Mouse (Mus musculus): ENCODE measurements around the gene 2310079G19Rik. TPM values are rescaled to one million over a fixed set of nuclear protein-coding genes. Genes with fewer than 3 reads are reported as not detected.
A peak's percentile ranks its signal among the peaks of the same experiment; 100 is the strongest.

2310079G19Rik gene
- polyA plus RNA-seq, 1 experiment from 2014 or later = not detected

DNA sequence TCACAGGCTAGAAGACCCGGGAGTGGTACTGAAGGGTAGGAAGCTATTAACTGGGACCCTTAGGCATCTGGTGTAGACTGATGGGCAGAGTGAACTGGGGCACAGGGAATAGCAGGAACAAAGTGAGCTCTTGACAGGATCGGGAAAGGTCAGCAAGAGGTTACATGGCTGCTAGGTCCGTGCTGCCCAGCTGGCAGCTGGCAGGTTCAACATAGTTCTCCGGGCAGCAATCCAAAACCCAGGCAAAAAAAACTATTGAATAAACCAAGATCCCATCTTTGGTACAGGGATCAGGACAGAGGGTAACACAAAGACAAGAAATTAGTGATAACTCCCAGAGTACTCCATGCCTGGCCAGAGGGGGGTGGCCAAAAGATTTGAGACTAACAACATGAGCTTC, 7.7 kb upstream of the 2310079G19Rik start:
- Histone ChIP-seq H3K36me3 (ENCODE audit: control insufficient read depth, insufficient read depth, low read length) (no peaks in the 10 kb centered on the region), H3K4me2 (replicated peaks; ENCODE audit: low read depth, low read length) (no peak overlapping the region), H3K9me3 (ENCODE audit: control insufficient read depth, low read depth, low read length) (no peaks in the 10 kb centered on the region), H3K4me3 (ENCODE audit: low read depth, low read length) (no peak overlapping the region), H3K9ac (replicated peaks; ENCODE audit: low read depth, low read length) (no peak overlapping the region), H3K27ac (ENCODE audit: low read length) (no peak overlapping the region), H3K4me1 (ENCODE audit: control insufficient read depth, insufficient read depth, low read length) (no peaks in the 10 kb centered on the region), H3K27me3 (ENCODE audit: control insufficient read depth, insufficient read depth, low read length) (no peaks in the 10 kb centered on the region)
- 39% methylated on average over 4 of the region's 4 CpGs for WGBS
- ATAC-seq (ENCODE audit: insufficient number of reproducible peaks, insufficient read depth, low FRiP score, low read depth) = no peak

- H3K9me3 ChIP-seq (ENCODE audit: control insufficient read depth, low read depth, low read length) = no peaks in the 10 kb centered on the region
- no peaks in the 10 kb centered on the region for H3K27me3 ChIP-seq (ENCODE audit: control insufficient read depth, insufficient read depth, low read length)
- no peak overlapping the region for H3K4me3 ChIP-seq (ENCODE audit: low read depth, low read length)
- no peak overlapping the region for H3K4me2 ChIP-seq (replicated peaks; ENCODE audit: low read depth, low read length)
- no peaks in the 10 kb centered on the region for H3K36me3 ChIP-seq (ENCODE audit: control insufficient read depth, insufficient read depth, low read length)
- 32% methylated on average over 4 of the region's 4 CpGs for WGBS
- peak; percentile 85 for ATAC-seq (ENCODE audit: insufficient number of reproducible peaks, insufficient read depth, low FRiP score, low read depth)
- H3K4me1 ChIP-seq (ENCODE audit: control insufficient read depth, insufficient read depth, low read length) = no peaks in the 10 kb centered on the region
- no peak overlapping the region for H3K9ac ChIP-seq (replicated peaks; ENCODE audit: low read depth, low read length)
- H3K27ac ChIP-seq (ENCODE audit: low read length) = no peak overlapping the region
These were observed 4.0 kb upstream of the 2310079G19Rik start for GRCm38 (mm10) chr16:88631474-88631873.

- ATAC-seq (ENCODE audit: insufficient number of reproducible peaks, insufficient read depth, low FRiP score, low read depth) = no peak
- no peaks in the 10 kb centered on the region for H3K27me3 ChIP-seq (ENCODE audit: control insufficient read depth, insufficient read depth, low read length)
- no peak overlapping the region for H3K4me3 ChIP-seq (ENCODE audit: low read depth, low read length)
- H3K4me2 ChIP-seq (replicated peaks; ENCODE audit: low read depth, low read length) = no peak overlapping the region
- no peaks in the 10 kb centered on the region for H3K4me1 ChIP-seq (ENCODE audit: control insufficient read depth, insufficient read depth, low read length)
- no peaks in the 10 kb centered on the region for H3K36me3 ChIP-seq (ENCODE audit: control insufficient read depth, insufficient read depth, low read length)
- H3K9me3 ChIP-seq (ENCODE audit: control insufficient read depth, low read depth, low read length) = no peaks in the 10 kb centered on the region
- no peak overlapping the region for H3K27ac ChIP-seq (ENCODE audit: low read length)
- no peak overlapping the region for H3K9ac ChIP-seq (replicated peaks; ENCODE audit: low read depth, low read length)
- WGBS = 75% methylated on average over 4 of the region's 4 CpGs
These were observed 14.8 kb downstream of the 2310079G19Rik start for GRCm38 (mm10) chr16:88612712-88613111.

- H3K9me3 ChIP-seq (ENCODE audit: control insufficient read depth, low read depth, low read length) = no peaks in the 10 kb centered on the region
- no peaks in the 10 kb centered on the region for H3K36me3 ChIP-seq (ENCODE audit: control insufficient read depth, insufficient read depth, low read length)
- no peak within 1 kb of the TSS for H3K4me2 ChIP-seq (replicated peaks; ENCODE audit: low read depth, low read length)
- no peaks in the 10 kb centered on the region for H3K27me3 ChIP-seq (ENCODE audit: control insufficient read depth, insufficient read depth, low read length)
- WGBS = 93% methylated on average over 8 of the region's 8 CpGs
- no peak within 1 kb of the TSS for H3K27ac ChIP-seq (ENCODE audit: low read length)
- no peaks in the 10 kb centered on the region for H3K4me1 ChIP-seq (ENCODE audit: control insufficient read depth, insufficient read depth, low read length)
- H3K4me3 ChIP-seq (ENCODE audit: low read depth, low read length) = no peak within 1 kb of the TSS
- no peak for ATAC-seq (ENCODE audit: insufficient number of reproducible peaks, insufficient read depth, low FRiP score, low read depth)
- H3K9ac ChIP-seq (replicated peaks; ENCODE audit: low read depth, low read length) = no peak within 1 kb of the TSS
These were observed 15.5 kb downstream of the 2310079G19Rik start, which contains the start of gene Krtap24-1 for GRCm38 (mm10) chr16:88611922-88612321. TSS of gene Krtap24-1 (minus strand) at chr16:88612279.

DNA sequence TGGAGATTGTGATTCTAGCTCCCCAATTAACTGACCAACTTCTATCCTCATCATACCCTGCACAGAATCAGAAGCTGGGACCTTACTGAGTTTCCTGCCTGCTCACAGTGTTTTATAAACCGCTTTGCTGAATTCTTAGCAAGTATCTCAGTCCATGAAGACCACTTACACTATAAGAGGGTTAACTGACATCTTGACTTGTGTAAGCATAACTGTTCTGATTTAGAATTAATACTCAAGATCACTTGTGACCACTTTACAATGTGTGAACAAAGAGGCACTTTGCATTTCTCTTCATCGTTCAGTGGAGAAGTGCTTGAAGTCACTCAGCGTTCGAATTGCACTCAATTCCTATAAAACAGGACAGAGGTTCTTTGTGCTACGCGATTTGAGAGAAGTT, 22.9 kb downstream of the 2310079G19Rik start:
- 87% methylated on average over 6 of the region's 6 CpGs for WGBS
- Histone ChIP-seq H3K36me3 (ENCODE audit: control insufficient read depth, insufficient read depth, low read length) (no peaks in the 10 kb centered on the region), H3K27me3 (ENCODE audit: control insufficient read depth, insufficient read depth, low read length) (no peaks in the 10 kb centered on the region), H3K4me2 (replicated peaks; ENCODE audit: low read depth, low read length) (no peak overlapping the region), H3K4me3 (ENCODE audit: low read depth, low read length) (no peak overlapping the region), H3K27ac (ENCODE audit: low read length) (no peak overlapping the region), H3K9me3 (ENCODE audit: control insufficient read depth, low read depth, low read length) (no peaks in the 10 kb centered on the region), H3K4me1 (ENCODE audit: control insufficient read depth, insufficient read depth, low read length) (no peaks in the 10 kb centered on the region), H3K9ac (replicated peaks; ENCODE audit: low read depth, low read length) (no peak overlapping the region)
- ATAC-seq (ENCODE audit: insufficient number of reproducible peaks, insufficient read depth, low FRiP score, low read depth) = no peak

DNA sequence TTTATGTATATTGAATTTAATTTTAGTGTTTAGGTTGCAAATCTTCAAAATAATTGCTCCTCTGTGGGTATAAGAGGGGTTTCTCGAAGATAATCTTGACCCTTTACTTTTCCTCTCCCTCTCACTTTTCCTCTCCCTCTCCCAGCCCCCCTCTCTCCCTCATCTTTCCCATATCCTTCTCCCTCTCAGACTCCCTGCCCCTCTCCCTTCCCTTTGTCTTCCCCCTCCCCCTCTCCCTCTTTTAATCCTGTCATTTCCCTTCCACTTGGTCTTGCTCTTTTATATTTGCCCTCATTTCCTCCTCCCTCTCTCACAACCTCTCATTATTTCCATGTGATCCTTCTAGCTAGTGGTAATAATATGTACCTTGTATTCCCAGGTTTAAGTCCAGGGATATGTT, 25.0 kb downstream of the 2310079G19Rik start:
- Histone ChIP-seq H3K4me2 (replicated peaks; ENCODE audit: low read depth, low read length) (no peak overlapping the region), H3K9me3 (ENCODE audit: control insufficient read depth, low read depth, low read length) (no peaks in the 10 kb centered on the region), H3K27ac (ENCODE audit: low read length) (no peak overlapping the region), H3K9ac (replicated peaks; ENCODE audit: low read depth, low read length) (no peak overlapping the region), H3K36me3 (ENCODE audit: control insufficient read depth, insufficient read depth, low read length) (no peaks in the 10 kb centered on the region), H3K4me1 (ENCODE audit: control insufficient read depth, insufficient read depth, low read length) (no peaks in the 10 kb centered on the region), H3K27me3 (ENCODE audit: control insufficient read depth, insufficient read depth, low read length) (no peaks in the 10 kb centered on the region), H3K4me3 (ENCODE audit: low read depth, low read length) (no peak overlapping the region)
- ATAC-seq (ENCODE audit: insufficient number of reproducible peaks, insufficient read depth, low FRiP score, low read depth) = no peak
- WGBS = 74% methylated on average over 1 of the region's 1 CpGs

DNA sequence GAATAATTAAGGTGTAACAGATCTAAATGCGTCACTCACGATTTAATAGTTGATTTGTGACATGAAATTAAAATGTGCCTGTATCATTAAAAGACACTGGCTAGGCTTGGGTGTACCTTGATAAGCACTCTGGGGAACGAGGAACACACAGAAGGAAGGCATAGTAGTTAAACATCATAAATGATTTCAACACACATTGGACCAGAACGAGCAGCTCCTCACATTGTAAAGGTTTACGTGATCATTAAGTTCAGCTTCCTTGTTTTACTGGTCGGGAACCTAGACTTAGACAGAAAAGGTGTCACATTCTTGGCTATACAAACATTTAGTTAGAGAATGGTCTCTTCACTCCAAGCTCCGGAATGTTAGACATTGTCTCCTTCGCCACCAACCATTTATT, 27.2 kb downstream of the 2310079G19Rik start:
- Histone ChIP-seq H3K4me3 (ENCODE audit: low read depth, low read length) (no peak overlapping the region), H3K9ac (replicated peaks; ENCODE audit: low read depth, low read length) (no peak overlapping the region), H3K27ac (ENCODE audit: low read length) (no peak overlapping the region), H3K4me1 (ENCODE audit: control insufficient read depth, insufficient read depth, low read length) (no peaks in the 10 kb centered on the region), H3K27me3 (ENCODE audit: control insufficient read depth, insufficient read depth, low read length) (no peaks in the 10 kb centered on the region), H3K4me2 (replicated peaks; ENCODE audit: low read depth, low read length) (no peak overlapping the region), H3K9me3 (ENCODE audit: control insufficient read depth, low read depth, low read length) (no peaks in the 10 kb centered on the region), H3K36me3 (ENCODE audit: control insufficient read depth, insufficient read depth, low read length) (no peaks in the 10 kb centered on the region)
- ATAC-seq (ENCODE audit: insufficient number of reproducible peaks, insufficient read depth, low FRiP score, low read depth) = no peak
- WGBS = 75% methylated on average over 8 of the region's 8 CpGs

GRCm38 (mm10) chr16:88599504-88600237, 27.8 kb downstream of the 2310079G19Rik start:
- Histone ChIP-seq H3K4me3 (ENCODE audit: low read depth, low read length) (no peak overlapping the region), H3K4me2 (replicated peaks; ENCODE audit: low read depth, low read length) (no peak overlapping the region)

GRCm38 (mm10) chr16:88592758-88593157, 34.7 kb downstream of the 2310079G19Rik start:
- H3K36me3 ChIP-seq (ENCODE audit: control insufficient read depth, insufficient read depth, low read length) = no peaks in the 10 kb centered on the region
- H3K9me3 ChIP-seq (ENCODE audit: control insufficient read depth, low read depth, low read length) = no peaks in the 10 kb centered on the region
- no peaks in the 10 kb centered on the region for H3K4me1 ChIP-seq (ENCODE audit: control insufficient read depth, insufficient read depth, low read length)
- H3K9ac ChIP-seq (replicated peaks; ENCODE audit: low read depth, low read length) = no peak overlapping the region
- H3K4me2 ChIP-seq (replicated peaks; ENCODE audit: low read depth, low read length) = no peak overlapping the region
- H3K27ac ChIP-seq (ENCODE audit: low read length) = no peak overlapping the region
- no peaks in the 10 kb centered on the region for H3K27me3 ChIP-seq (ENCODE audit: control insufficient read depth, insufficient read depth, low read length)
- H3K4me3 ChIP-seq (ENCODE audit: low read depth, low read length) = no peak overlapping the region
- no peak for ATAC-seq (ENCODE audit: insufficient number of reproducible peaks, insufficient read depth, low FRiP score, low read depth)

More at GRCm38 (mm10) chr16:88599504-88600237, 27.8 kb downstream of the 2310079G19Rik start:
- WGBS = 54% methylated on average over 16 of the region's 16 CpGs
- no peaks in the 10 kb centered on the region for H3K36me3 ChIP-seq (ENCODE audit: control insufficient read depth, insufficient read depth, low read length)
- no peak for ATAC-seq (ENCODE audit: insufficient number of reproducible peaks, insufficient read depth, low FRiP score, low read depth)
- no peaks in the 10 kb centered on the region for H3K27me3 ChIP-seq (ENCODE audit: control insufficient read depth, insufficient read depth, low read length)
- no peak overlapping the region for H3K27ac ChIP-seq (ENCODE audit: low read length)
- no peaks in the 10 kb centered on the region for H3K4me1 ChIP-seq (ENCODE audit: control insufficient read depth, insufficient read depth, low read length)
- H3K9ac ChIP-seq (replicated peaks; ENCODE audit: low read depth, low read length) = no peak overlapping the region
- H3K9me3 ChIP-seq (ENCODE audit: control insufficient read depth, low read depth, low read length) = no peaks in the 10 kb centered on the region

All from stomach, embryonic 14.5 days (tissue).